ENCODE assay signal across 12 mouse cellular contexts in genomic region chr2:27687973-27688372, GRCm38 (mm10). TPM values are rescaled to one million over a fixed set of nuclear protein-coding genes. Genes with fewer than 3 reads are reported as not detected.
DNase-seq lines count a peak whose midpoint lies in the region; ATAC-seq and TF ChIP-seq lines count a peak whose summit lies in the region.
"Had no signal": no experiment of that assay in that cellular context is flagged by ENCODE, and none has a peak within 500 bp of the region (broad histone marks: within the 10 kb centered on the region; RNA-seq: fewer than 3 reads in every experiment).

No protein-coding gene starts in this region.

- ATAC-seq in heart, embryonic 13.5 days (ENCODE audit: extremely low read depth, insufficient number of reproducible peaks, low FRiP score, low TSS enrichment): no peak
- ATAC-seq in liver, embryonic 14.5 days (ENCODE audit: insufficient read depth): 0 out of 2 replicates have a peak, but pooled peaks have one; percentile 8

- no peaks in the 10 kb centered on the region for H3K36me3 ChIP-seq in heart, embryonic 13.5 days
- H3K36me3 ChIP-seq in liver, embryonic 14.5 days (replicated peaks; ENCODE audit: control insufficient read depth, insufficient read depth, low read depth): no peaks in the 10 kb centered on the region
- H3K36me3 ChIP-seq: G1E; neural tube, embryonic 15.5 days had no signal

- H3K4me2 ChIP-seq in heart, embryonic 13.5 days: 0 out of 2 replicates have a peak overlapping the region, but pooled peaks have one; percentile 3
- no peak overlapping the region for H3K4me2 ChIP-seq in liver, embryonic 14.5 days (ENCODE audit: low read depth)
- H3K4me2 ChIP-seq: neural tube, embryonic 15.5 days had no signal

- no peaks in the 10 kb centered on the region for H3K27me3 ChIP-seq in heart, embryonic 13.5 days (replicated peaks)
- no peaks in the 10 kb centered on the region for H3K27me3 ChIP-seq in liver, embryonic 14.5 days (ENCODE audit: control insufficient read depth, insufficient read depth, low read length)
- H3K27me3 ChIP-seq: neural tube, embryonic 15.5 days had no signal

- peaks cover 100% of the 10 kb centered on the region for H3K4me1 ChIP-seq in heart, embryonic 13.5 days
- peaks cover 0 to 34% of the 10 kb centered on the region in 2 experiments; a peak in 3 of 4 replicates for H3K4me1 ChIP-seq in liver, embryonic 14.5 days (replicated peaks; ENCODE audit: control insufficient read depth in 2 of 2, insufficient read depth in 2 of 2, low read length in 1 of 2)

- WGBS in heart, embryonic 13.5 days: 57% methylated on average over 5 of the region's 5 CpGs
- 23% methylated on average over 5 of the region's 5 CpGs for WGBS in liver, embryonic 14.5 days (ENCODE audit: insufficient replicate concordance)

- DNase-seq in adrenal gland, adult (ENCODE audit: inconsistent age in 2 of 2, low spot score in 1 of 2): peak; percentile 54 to 71
- no peak for DNase-seq in adrenal gland, adult 18-20 months (ENCODE audit: low spot score in 2 of 2)
- peak; percentile 14 for DNase-seq in 416B (ENCODE audit: low read depth)
- DNase-seq in liver, embryonic 14.5 days (ENCODE audit: low read depth in 3 of 3, low spot score in 3 of 3): no peak
- DNase-seq in cerebellum, adult 18-20 months: no peak
- DNase-seq in right cerebral cortex, postnatal 14 days: no peak
- no peak for DNase-seq in natural killer cell, adult 2 months (ENCODE audit: low spot score in 2 of 2)
- DNase-seq: midbrain, embryonic 14.5 days; thymus, postnatal 4 days had no signal

- H3K9ac ChIP-seq in heart, embryonic 13.5 days: no peak overlapping the region
- H3K9ac ChIP-seq in liver, embryonic 14.5 days (replicated peaks): no peak overlapping the region
- H3K9ac ChIP-seq: neural tube, embryonic 15.5 days had no signal

- no peak for TF ChIP-seq EP300 in liver, embryonic 14.5 days (IDR thresholded peaks at IDR 0.05; ENCODE audit: low read depth)

- H3K9me3 ChIP-seq in heart, embryonic 13.5 days: no peaks in the 10 kb centered on the region
- H3K9me3 ChIP-seq in liver, embryonic 14.5 days (ENCODE audit: control insufficient read depth, low read length): no peaks in the 10 kb centered on the region
- H3K9me3 ChIP-seq: G1E; neural tube, embryonic 15.5 days had no signal

- TF ChIP-seq CTCF in liver, embryonic 14.5 days (IDR thresholded peaks at IDR 0.05; ENCODE audit: low read depth): no peak

- no peak overlapping the region for H3K4me3 ChIP-seq in heart, embryonic 13.5 days
- no peak overlapping the region for H3K4me3 ChIP-seq in liver, embryonic 14.5 days (ENCODE audit: insufficient read depth in 1 of 2, low read depth in 2 of 2, low read length in 2 of 2)
- H3K4me3 ChIP-seq: neural tube, embryonic 15.5 days had no signal

- peak overlapping the region; percentile 44; the same call in 1 of the 2 replicates for H3K27ac ChIP-seq in heart, embryonic 13.5 days (replicated peaks)
- no peak overlapping the region for H3K27ac ChIP-seq in liver, embryonic 14.5 days
- H3K27ac ChIP-seq: neural tube, embryonic 15.5 days had no signal

RNA-seq across cellular contexts. Expression of gene Rxra, which starts 11.7 kb away (rescaled TPM):
- 10 to 100 TPM; 52.1 to 52.6 TPM for total RNA-seq in adrenal gland, adult 18-20 months (2021)
- polyA plus RNA-seq in heart, embryonic 13.5 days (2015; fragmentation: Nextera tagmentation; extraction: Ambion mirVana): 6.7 and 7.4 TPM in 2 replicates
- 7.1 and 7.5 TPM in 2 replicates for polyA plus RNA-seq in liver, embryonic 14.5 days (2012; rRNA removed)
- 2.4 and 2.9 TPM in 2 replicates for polyA plus RNA-seq in liver, embryonic 14.5 days (2014; fragmentation: Nextera tagmentation; extraction: Ambion mirVana)
- polyA plus RNA-seq: G1E had no signal

Comparison
In these comparisons a context has a peak if more than half of its experiments do, and no peak if none do; other contexts are left out.
1. DNase-seq: peak in adrenal gland, adult (2 of 2) and 416B (single experiment); none in adrenal gland, adult 18-20 months (0 of 2), liver, embryonic 14.5 days (0 of 3), cerebellum, adult 18-20 months (0 of 2), right cerebral cortex, postnatal 14 days (single experiment) and natural killer cell, adult 2 months (0 of 2).